Mouse (Mus musculus): Measurements from ENCODE around the gene Slc44a1.

Gene Slc44a1

GRCm38 (mm10) chr4:53525994-53526393, 85.8 kb downstream of the Slc44a1 start:
- DNase-seq (ENCODE audit: inconsistent age in 2 of 2, low spot score in 1 of 2): no peak

- DNase-seq (ENCODE audit: inconsistent age in 2 of 2, low spot score in 1 of 2): no peak
Observed at GRCm38 (mm10) chr4:53526446-53526845, 86.2 kb downstream of the Slc44a1 start.

- DNase-seq (ENCODE audit: inconsistent age in 2 of 2, low spot score in 1 of 2): no peak
Observed at GRCm38 (mm10) chr4:53535795-53536194, 95.6 kb downstream of the Slc44a1 start.

GRCm38 (mm10) chr4:53537101-53537500, 96.9 kb downstream of the Slc44a1 start:
- no peak for DNase-seq (ENCODE audit: inconsistent age in 2 of 2, low spot score in 1 of 2)

GRCm38 (mm10) chr4:53537539-53537938, 97.3 kb downstream of the Slc44a1 start:
- DNase-seq (ENCODE audit: inconsistent age in 2 of 2, low spot score in 1 of 2): no peak

GRCm38 (mm10) chr4:53538600-53538999, 98.4 kb downstream of the Slc44a1 start:
- DNase-seq (ENCODE audit: inconsistent age in 2 of 2, low spot score in 1 of 2): no peak

- no peak for DNase-seq (ENCODE audit: inconsistent age in 2 of 2, low spot score in 1 of 2)
Observed at GRCm38 (mm10) chr4:53539929-53540328, 99.7 kb downstream of the Slc44a1 start.

- DNase-seq (ENCODE audit: inconsistent age in 2 of 2, low spot score in 1 of 2): no peak
Observed at GRCm38 (mm10) chr4:53543421-53543820, 103.2 kb downstream of the Slc44a1 start.

- DNase-seq (ENCODE audit: inconsistent age in 2 of 2, low spot score in 1 of 2): peak in 1 of 2 experiments; percentile 44
Observed at GRCm38 (mm10) chr4:53544889-53545288, 104.7 kb downstream of the Slc44a1 start.

GRCm38 (mm10) chr4:53547381-53547780, 107.2 kb downstream of the Slc44a1 start:
- DNase-seq (ENCODE audit: inconsistent age in 2 of 2, low spot score in 1 of 2): no peak

- no peak for DNase-seq (ENCODE audit: inconsistent age in 2 of 2, low spot score in 1 of 2)
Observed at GRCm38 (mm10) chr4:53549375-53549774, 109.2 kb downstream of the Slc44a1 start.

- no peak for DNase-seq (ENCODE audit: inconsistent age in 2 of 2, low spot score in 1 of 2)
Observed at GRCm38 (mm10) chr4:53564618-53565017, 124.4 kb downstream of the Slc44a1 start.

GRCm38 (mm10) chr4:53567065-53567464, 126.9 kb downstream of the Slc44a1 start:
- DNase-seq (ENCODE audit: inconsistent age in 2 of 2, low spot score in 1 of 2): no peak

GRCm38 (mm10) chr4:53575558-53575957, 135.3 kb downstream of the Slc44a1 start:
- peak in 1 of 2 experiments; percentile 30 for DNase-seq (ENCODE audit: inconsistent age in 2 of 2, low spot score in 1 of 2)

GRCm38 (mm10) chr4:53587676-53588075, 147.5 kb downstream of the Slc44a1 start:
- DNase-seq (ENCODE audit: inconsistent age in 2 of 2, low spot score in 1 of 2): no peak

GRCm38 (mm10) chr4:53588936-53589335, 148.7 kb downstream of the Slc44a1 start:
- DNase-seq (ENCODE audit: inconsistent age in 2 of 2, low spot score in 1 of 2): no peak

- DNase-seq (ENCODE audit: inconsistent age in 2 of 2, low spot score in 1 of 2): no peak
Observed at GRCm38 (mm10) chr4:53589466-53589865, 149.3 kb downstream of the Slc44a1 start.

- DNase-seq (ENCODE audit: inconsistent age in 2 of 2, low spot score in 1 of 2): no peak
Observed at GRCm38 (mm10) chr4:53590163-53590562, 149.9 kb downstream of the Slc44a1 start.

GRCm38 (mm10) chr4:53590691-53591447, 150.7 kb downstream of the Slc44a1 start:
- peak in 1 of 2 experiments; percentile 69 for DNase-seq (ENCODE audit: inconsistent age in 2 of 2, low spot score in 1 of 2)

GRCm38 (mm10) chr4:53591536-53591935, 151.3 kb downstream of the Slc44a1 start:
- no peak for DNase-seq (ENCODE audit: inconsistent age in 2 of 2, low spot score in 1 of 2)

- DNase-seq (ENCODE audit: inconsistent age in 2 of 2, low spot score in 1 of 2): peak in 1 of 2 experiments; percentile 55
Observed at GRCm38 (mm10) chr4:53591941-53592340, 151.7 kb downstream of the Slc44a1 start.

GRCm38 (mm10) chr4:53592386-53592785, 152.2 kb downstream of the Slc44a1 start:
- peak; percentile 40 to 71 for DNase-seq (ENCODE audit: inconsistent age in 2 of 2, low spot score in 1 of 2)

- peak; percentile 60 to 88 for DNase-seq (ENCODE audit: inconsistent age in 2 of 2, low spot score in 1 of 2)
Observed at GRCm38 (mm10) chr4:53594204-53594603, 154.0 kb downstream of the Slc44a1 start.
